Mouse (Mus musculus): ENCODE measurements around the gene Tor2a.

DNA sequence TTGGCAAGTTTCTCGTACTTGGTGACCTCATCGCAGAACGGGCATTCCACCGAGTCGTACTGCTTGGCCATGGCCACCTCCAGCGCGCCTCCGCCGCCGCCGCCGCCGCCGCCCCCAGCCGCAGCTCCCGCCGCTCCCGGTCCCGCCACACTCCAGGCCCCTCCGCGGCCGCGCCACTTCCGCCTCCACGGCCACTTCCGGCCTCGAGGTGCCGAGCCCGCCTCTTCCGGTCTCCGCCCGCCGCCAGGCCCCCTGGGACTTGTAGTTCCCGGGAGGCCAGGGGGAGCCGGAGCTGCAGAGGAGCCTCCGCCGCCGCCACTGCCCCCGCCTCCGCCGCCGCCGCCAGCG is 44.5 kb upstream of the Tor2a start:
- TF ChIP-seq CTCF (IDR thresholded peaks at IDR 0.05; ENCODE audit: control insufficient read depth, insufficient read depth, insufficient read length), result no peak
- TF ChIP-seq CEBPB (IDR thresholded peaks at IDR 0.05; ENCODE audit: low read depth), result no peak
- TF ChIP-seq MAX (IDR thresholded peaks at IDR 0.05), result no peak
- TF ChIP-seq MYOD1 (IDR thresholded peaks at IDR 0.05; ENCODE audit: control insufficient read depth, insufficient read length, low read depth), result no peak
- TF ChIP-seq USF1 (IDR thresholded peaks at IDR 0.05; ENCODE audit: low read depth), result no peak
